ENCODE assay signal across 15 mouse cellular contexts in the genomic region with DNA sequence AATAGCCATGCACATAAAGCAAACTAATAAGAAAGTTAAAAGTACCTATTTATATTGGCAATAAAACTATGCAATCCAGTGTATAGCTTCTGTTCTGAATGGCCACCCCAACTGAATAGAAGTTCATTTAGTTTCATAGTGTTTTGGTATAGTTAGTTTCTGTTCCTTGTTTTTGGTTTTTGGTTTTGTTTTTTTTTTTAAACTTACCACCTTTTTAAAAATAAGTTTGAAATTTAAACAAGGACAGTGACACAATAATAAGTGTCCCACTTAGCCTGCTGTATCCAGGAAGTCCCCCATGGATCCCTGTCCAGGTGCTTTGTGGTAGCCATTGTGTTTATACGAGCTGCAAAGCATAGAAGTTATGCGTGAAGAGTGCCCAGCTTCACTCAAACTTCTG. TPM values are rescaled to one million over a fixed set of nuclear protein-coding genes. Genes with fewer than 3 reads are reported as not detected.
"Had no signal": no experiment of that assay in that cellular context is flagged by ENCODE, and none has a peak within 500 bp of the region (broad histone marks: within the 10 kb centered on the region; RNA-seq: fewer than 3 reads in every experiment).

No protein-coding gene starts in this region.

- H3K4me1 ChIP-seq: limb, embryonic 15.5 days; midbrain, embryonic 13.5 days; neural tube, embryonic 15.5 days had no signal

- H3K27me3 ChIP-seq: kidney, embryonic 15.5 days; limb, embryonic 15.5 days; liver, embryonic 12.5 days; midbrain, embryonic 13.5 days; neural tube, embryonic 15.5 days had no signal

- H3K27ac ChIP-seq: kidney, embryonic 15.5 days; left cerebral cortex, adult 2 months; limb, embryonic 15.5 days; liver, embryonic 12.5 days; midbrain, embryonic 13.5 days; neural tube, embryonic 15.5 days had no signal

- DNase-seq: kidney, adult 2 months; kidney, postnatal 14 days; lung, embryonic 14.5 days; lung, postnatal 10 days; lung, postnatal 4 days; right cerebral cortex, adult 18-20 months; right cerebral cortex, postnatal 25 days; thymus, postnatal 36 days had no signal

- H3K4me3 ChIP-seq: kidney, embryonic 15.5 days; left cerebral cortex, adult 2 months; limb, embryonic 15.5 days; liver, embryonic 12.5 days; midbrain, embryonic 13.5 days; neural tube, embryonic 15.5 days had no signal

- H3K9ac ChIP-seq: kidney, embryonic 15.5 days; limb, embryonic 15.5 days; liver, embryonic 12.5 days; lung, embryonic 14.5 days; midbrain, embryonic 13.5 days; neural tube, embryonic 15.5 days had no signal

- ATAC-seq: liver, embryonic 12.5 days; midbrain, embryonic 13.5 days had no signal

- H3K9me3 ChIP-seq: kidney, embryonic 15.5 days; limb, embryonic 15.5 days; liver, embryonic 12.5 days; midbrain, embryonic 13.5 days; neural tube, embryonic 15.5 days had no signal

- H3K4me2 ChIP-seq: kidney, embryonic 15.5 days; limb, embryonic 15.5 days; liver, embryonic 12.5 days; lung, embryonic 14.5 days; midbrain, embryonic 13.5 days; neural tube, embryonic 15.5 days had no signal

- H3K36me3 ChIP-seq: limb, embryonic 15.5 days; midbrain, embryonic 13.5 days; neural tube, embryonic 15.5 days had no signal

RNA-seq across cellular contexts. Expression of a gene that starts 7.3 kb away (rescaled TPM):
- total RNA-seq: megakaryocyte-erythroid progenitor cell, adult 5-6 weeks had no signal
